Comparison of ENCODE assay signal across 8 mouse cellular contexts in the genomic region with DNA sequence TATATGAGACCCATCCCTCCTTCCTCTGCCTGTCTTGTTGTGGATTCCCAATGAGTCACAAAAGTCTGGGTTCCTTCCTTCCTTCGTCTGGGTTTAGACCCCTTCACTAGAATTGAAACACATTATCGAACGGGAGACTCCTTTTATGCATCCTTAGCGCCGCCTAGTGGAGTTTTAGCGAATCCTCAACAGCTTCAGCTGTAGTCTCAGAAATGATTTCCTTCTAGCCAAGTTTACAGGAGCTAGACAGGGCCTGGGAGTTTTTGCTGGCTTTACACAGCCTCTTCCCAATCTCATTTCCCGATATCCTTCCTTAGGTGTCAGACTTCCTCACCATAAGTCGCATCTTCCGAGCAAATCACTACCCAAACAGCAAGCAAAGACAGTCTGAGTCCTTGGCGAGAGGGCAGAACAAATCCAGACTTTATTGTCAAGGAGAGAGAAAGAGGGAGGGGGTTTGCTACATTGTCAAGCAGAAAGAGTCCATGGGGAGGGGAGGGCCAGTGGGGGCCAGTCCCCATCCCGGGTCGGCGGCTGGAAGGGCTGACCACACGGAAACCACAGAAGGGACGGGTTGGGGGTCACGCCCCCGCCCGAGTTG. TPM values are rescaled to one million over a fixed set of nuclear protein-coding genes. Genes with fewer than 3 reads are reported as not detected.
DNase-seq lines count a peak whose midpoint lies in the region; ATAC-seq lines count a peak whose summit lies in the region.

No protein-coding gene starts in this region.

- peak; percentile 58 for ATAC-seq in CD4-positive, CD25-positive, alpha-beta regulatory T cell, adult 4 months
- ATAC-seq in lung, embryonic 16.5 days (ENCODE audit: low read depth): no peak
- no peak for ATAC-seq in inflammation-experienced regulatory T-cells, adult 6 months

- peak; percentile 87 for DNase-seq in 3T3-L1 (ENCODE audit: low read depth, low spot score)
- peak; percentile 57 for DNase-seq in cerebellum, adult 9-11 months
- DNase-seq in heart, adult 8-10 months (ENCODE audit: low spot score): peak; percentile 66
- DNase-seq in kidney, adult 8-10 months: peak; percentile 54 to 60
- peak; percentile 83 for DNase-seq in retina, postnatal 1 day

- H3K9ac ChIP-seq in lung, embryonic 16.5 days (ENCODE audit: low read length): peak overlapping the region; percentile 47; the same call in 1 of the 2 replicates

- WGBS in lung, embryonic 16.5 days: 16% methylated on average over 18 of the region's 18 CpGs

- peaks cover 35% of the 10 kb centered on the region for H3K4me1 ChIP-seq in lung, embryonic 16.5 days (replicated peaks; ENCODE audit: control insufficient read depth, insufficient read depth, low read length)

- peak overlapping the region; percentile 38; the same call in 1 of the 2 replicates for H3K4me3 ChIP-seq in lung, embryonic 16.5 days (ENCODE audit: low read length)

- H3K4me2 ChIP-seq in lung, embryonic 16.5 days (ENCODE audit: low read depth, low read length): peak overlapping the region; percentile 63

- 0 out of 2 replicates have a peak, but pooled peaks cover 6% of the 10 kb centered on the region for H3K36me3 ChIP-seq in lung, embryonic 16.5 days (ENCODE audit: control insufficient read depth, insufficient read depth, low read length)

- peaks cover 3% of the 10 kb centered on the region; the same call in 1 of the 2 replicates for H3K27me3 ChIP-seq in lung, embryonic 16.5 days (ENCODE audit: control insufficient read depth, insufficient read depth, low read depth, low read length)

- H3K27ac ChIP-seq in lung, embryonic 16.5 days (ENCODE audit: low read length): peak overlapping the region; percentile 43; the same call in 1 of the 2 replicates

- H3K9me3 ChIP-seq in lung, embryonic 16.5 days (ENCODE audit: control insufficient read depth, low read length): no peaks in the 10 kb centered on the region

RNA-seq across cellular contexts. Expression of a gene that starts 3.2 kb away (rescaled TPM):
- not detected for polyA plus RNA-seq in CD4-positive, CD25-positive, alpha-beta regulatory T cell, adult 4 months (2017; shearing (Covaris generic))
- total RNA-seq in heart, adult 8-10 months (2022): not detected
- polyA plus RNA-seq in lung, embryonic 16.5 days (2015; fragmentation: Nextera tagmentation; extraction: Ambion mirVana): 0.44 TPM in 1 of 2 replicates, not detected in the other
- not detected for polyA plus RNA-seq in inflammation-experienced regulatory T-cells, adult 6 months (2017; shearing (Covaris generic))

RNA-seq across cellular contexts. Expression of a gene that starts 26.3 kb away (rescaled TPM):
- not detected for polyA plus RNA-seq in CD4-positive, CD25-positive, alpha-beta regulatory T cell, adult 4 months (2017; shearing (Covaris generic))
- total RNA-seq in heart, adult 8-10 months (2022): 1 to 10 TPM; 6.7 to 9.5 (median 8.8) TPM
- 7.6 and 8.6 TPM in 2 replicates for polyA plus RNA-seq in lung, embryonic 16.5 days (2015; fragmentation: Nextera tagmentation; extraction: Ambion mirVana)
- not detected for polyA plus RNA-seq in inflammation-experienced regulatory T-cells, adult 6 months (2017; shearing (Covaris generic))

RNA-seq across cellular contexts. Expression of a gene that starts 41.1 kb away (rescaled TPM):
- polyA plus RNA-seq in CD4-positive, CD25-positive, alpha-beta regulatory T cell, adult 4 months (2017; shearing (Covaris generic)): 100 to 1,000 TPM; 213 to 244 TPM
- total RNA-seq in heart, adult 8-10 months (2022): 10 to 100 TPM; 48.9 to 55.0 (median 49.4) TPM
- polyA plus RNA-seq in lung, embryonic 16.5 days (2015; fragmentation: Nextera tagmentation; extraction: Ambion mirVana): 282 and 290 TPM in 2 replicates
- polyA plus RNA-seq in inflammation-experienced regulatory T-cells, adult 6 months (2017; shearing (Covaris generic)): 100 to 1,000 TPM; 216 to 248 (median 223) TPM

RNA-seq across cellular contexts. Expression of a gene that starts 53.0 kb away (rescaled TPM):
- 1 to 10 TPM; 1.9 to 3.8 TPM for polyA plus RNA-seq in CD4-positive, CD25-positive, alpha-beta regulatory T cell, adult 4 months (2017; shearing (Covaris generic))
- total RNA-seq in heart, adult 8-10 months (2022): 10 to 100 TPM; 27.8 to 40.2 (median 33.7) TPM
- 38.8 and 42.3 TPM in 2 replicates for polyA plus RNA-seq in lung, embryonic 16.5 days (2015; fragmentation: Nextera tagmentation; extraction: Ambion mirVana)
- polyA plus RNA-seq in inflammation-experienced regulatory T-cells, adult 6 months (2017; shearing (Covaris generic)): 1 to 10 TPM in 2 of 3 experiments, under 1 TPM in 1; 0.74 to 1.8 (median 1.5) TPM

RNA-seq across cellular contexts. Expression of a gene that starts 55.4 kb away (rescaled TPM):
- under 1 TPM; 0.34 to 0.84 TPM for polyA plus RNA-seq in CD4-positive, CD25-positive, alpha-beta regulatory T cell, adult 4 months (2017; shearing (Covaris generic))
- 1 to 10 TPM in 2 of 4 experiments, under 1 TPM in 2; 0.31 to 2.6 (median 0.88) TPM for total RNA-seq in heart, adult 8-10 months (2022)
- 4.3 and 6.9 TPM in 2 replicates for polyA plus RNA-seq in lung, embryonic 16.5 days (2015; fragmentation: Nextera tagmentation; extraction: Ambion mirVana)
- 1 to 10 TPM in 2 of 3 experiments, under 1 TPM in 1; 0.96 to 1.3 (median 1.1) TPM for polyA plus RNA-seq in inflammation-experienced regulatory T-cells, adult 6 months (2017; shearing (Covaris generic))
